Mouse (Mus musculus): Measurements from ENCODE around the gene Krt18. TPM values are rescaled to one million over a fixed set of nuclear protein-coding genes. Genes with fewer than 3 reads are reported as not detected.
A peak's percentile ranks its signal among the peaks of the same experiment; 100 is the strongest.

The Krt18 gene
- total and polyA plus RNA-seq, 2 experiments = 124 to 255 TPM

DNA sequence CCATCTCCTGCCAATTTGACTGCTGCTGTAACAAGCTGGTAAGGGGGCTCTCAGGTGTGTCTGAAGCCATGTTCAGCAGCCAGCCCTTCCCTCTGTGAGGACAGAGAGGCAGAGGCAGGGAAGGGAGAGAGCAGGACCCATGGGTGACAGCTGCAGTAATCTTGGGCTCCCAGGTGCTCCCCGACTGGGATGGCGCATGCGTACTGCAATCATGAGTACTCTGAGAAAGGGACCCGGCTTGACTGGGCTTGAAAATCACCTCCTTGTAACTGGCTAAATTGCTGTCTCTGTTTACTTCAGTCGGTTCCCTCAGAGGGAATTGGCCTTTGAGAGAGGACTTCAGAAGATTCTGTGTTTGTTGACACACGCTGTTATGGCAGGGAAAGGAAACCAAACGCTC is 14.0 kb downstream of the Krt18 start:
- Histone ChIP-seq H3K4me1 (ENCODE audit: control insufficient read depth, insufficient read depth, low read length) (no peaks in the 10 kb centered on the region), H3K79me2 (ENCODE audit: control insufficient read depth, insufficient read depth, low read length) (no peaks in the 10 kb centered on the region), H3K27me3 (ENCODE audit: control insufficient read depth, insufficient read depth, low read length) (no peaks in the 10 kb centered on the region), H3K9ac (ENCODE audit: low read depth, low read length) (no peak overlapping the region), H3K27ac (replicated peaks; ENCODE audit: insufficient read depth, low read depth, low read length) (no peak overlapping the region), H3K36me3 (ENCODE audit: control insufficient read depth, insufficient read depth, low read length) (no peaks in the 10 kb centered on the region), H3K4me3 (ENCODE audit: insufficient read depth, low read depth, low read length) (no peak overlapping the region)
- 50% methylated on average over 7 of the region's 7 CpGs for WGBS
- DNase-seq (ENCODE audit: extremely low read depth, low read depth, low spot score) = no peak
- TF ChIP-seq CTCF (IDR thresholded peaks at IDR 0.05; ENCODE audit: low read depth, low read length) = no peak
- no peak for TF ChIP-seq POLR2A (IDR thresholded peaks at IDR 0.05; ENCODE audit: extremely low read depth, insufficient read depth, low read length)

DNA sequence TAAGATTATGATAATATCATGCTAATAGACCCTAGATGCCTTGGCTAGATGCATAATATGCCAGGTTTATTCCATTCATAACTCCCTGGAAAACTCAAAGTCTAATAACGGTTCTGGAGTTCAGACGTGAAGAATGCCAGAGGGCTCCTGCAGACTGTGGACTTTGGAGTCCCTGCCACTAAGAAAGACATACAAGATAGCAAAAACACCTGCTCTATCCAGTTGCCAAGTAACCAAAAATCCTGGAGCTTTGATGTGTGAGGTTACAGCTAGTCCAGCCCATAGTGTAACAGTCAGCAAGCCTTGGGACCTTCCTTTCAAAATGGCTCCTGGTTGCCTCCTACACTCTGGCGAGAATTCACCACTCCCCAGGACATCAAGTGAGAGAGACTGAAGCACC is 16.8 kb downstream of the Krt18 start:
- Histone ChIP-seq H3K79me2 (ENCODE audit: control insufficient read depth, insufficient read depth, low read length) (no peaks in the 10 kb centered on the region), H3K36me3 (ENCODE audit: control insufficient read depth, insufficient read depth, low read length) (no peaks in the 10 kb centered on the region), H3K4me1 (ENCODE audit: control insufficient read depth, insufficient read depth, low read length) (no peaks in the 10 kb centered on the region), H3K27ac (replicated peaks; ENCODE audit: insufficient read depth, low read depth, low read length) (no peak overlapping the region), H3K4me3 (ENCODE audit: insufficient read depth, low read depth, low read length) (no peak overlapping the region), H3K9ac (ENCODE audit: low read depth, low read length) (no peak overlapping the region), H3K27me3 (ENCODE audit: control insufficient read depth, insufficient read depth, low read length) (no peaks in the 10 kb centered on the region)
- TF ChIP-seq CTCF (IDR thresholded peaks at IDR 0.05; ENCODE audit: low read depth, low read length) (no peak), POLR2A (IDR thresholded peaks at IDR 0.05; ENCODE audit: extremely low read depth, insufficient read depth, low read length) (no peak)
- no peak for DNase-seq (ENCODE audit: extremely low read depth, low read depth, low spot score)
- 83% methylated on average over 3 of the region's 3 CpGs for WGBS

DNA sequence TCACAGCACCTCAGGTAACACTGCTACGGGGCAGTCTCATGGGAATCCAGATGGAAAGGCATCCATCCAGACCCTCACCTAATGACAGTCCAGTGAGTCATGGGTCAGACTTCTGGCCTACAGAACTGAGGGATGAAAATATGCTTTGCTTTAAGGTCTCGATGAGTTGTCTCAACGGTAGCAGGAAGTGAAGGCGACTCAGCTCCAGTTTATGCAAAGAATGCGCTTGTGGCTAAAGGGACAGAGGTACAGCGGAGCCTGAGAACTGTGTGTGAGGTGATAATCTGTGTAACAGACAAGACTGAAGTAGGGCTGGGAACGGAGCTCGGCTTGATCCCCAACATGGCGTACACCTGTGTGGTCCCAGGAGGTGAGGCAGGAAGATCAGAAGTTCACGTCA is 17.7 kb downstream of the Krt18 start:
- no peaks in the 10 kb centered on the region for H3K79me2 ChIP-seq (ENCODE audit: control insufficient read depth, insufficient read depth, low read length)
- 89% methylated on average over 10 of the region's 10 CpGs for WGBS
- H3K9ac ChIP-seq (ENCODE audit: low read depth, low read length) = no peak overlapping the region
- H3K27me3 ChIP-seq (ENCODE audit: control insufficient read depth, insufficient read depth, low read length) = no peaks in the 10 kb centered on the region
- no peak overlapping the region for H3K4me3 ChIP-seq (ENCODE audit: insufficient read depth, low read depth, low read length)
- no peaks in the 10 kb centered on the region for H3K36me3 ChIP-seq (ENCODE audit: control insufficient read depth, insufficient read depth, low read length)
- TF ChIP-seq POLR2A (IDR thresholded peaks at IDR 0.05; ENCODE audit: extremely low read depth, insufficient read depth, low read length) = no peak
- no peak for TF ChIP-seq CTCF (IDR thresholded peaks at IDR 0.05; ENCODE audit: low read depth, low read length)
- no peaks in the 10 kb centered on the region for H3K4me1 ChIP-seq (ENCODE audit: control insufficient read depth, insufficient read depth, low read length)
- H3K27ac ChIP-seq (replicated peaks; ENCODE audit: insufficient read depth, low read depth, low read length) = no peak overlapping the region
- no peak for DNase-seq (ENCODE audit: extremely low read depth, low read depth, low spot score)

- TF ChIP-seq POLR2A (IDR thresholded peaks at IDR 0.05; ENCODE audit: extremely low read depth, insufficient read depth, low read length) (no peak), CTCF (IDR thresholded peaks at IDR 0.05; ENCODE audit: low read depth, low read length) (no peak)
- no peaks in the 10 kb centered on the region for H3K27me3 ChIP-seq (ENCODE audit: control insufficient read depth, insufficient read depth, low read length)
- 68% methylated on average over 6 of the region's 6 CpGs for WGBS
- H3K9ac ChIP-seq (ENCODE audit: low read depth, low read length) = no peak overlapping the region
- H3K36me3 ChIP-seq (ENCODE audit: control insufficient read depth, insufficient read depth, low read length) = no peaks in the 10 kb centered on the region
- H3K27ac ChIP-seq (replicated peaks; ENCODE audit: insufficient read depth, low read depth, low read length) = no peak overlapping the region
- DNase-seq (ENCODE audit: extremely low read depth, low read depth, low spot score) = no peak
- H3K79me2 ChIP-seq (ENCODE audit: control insufficient read depth, insufficient read depth, low read length) = no peaks in the 10 kb centered on the region
- no peak overlapping the region for H3K4me3 ChIP-seq (ENCODE audit: insufficient read depth, low read depth, low read length)
- peaks cover 2% of the 10 kb centered on the region; the same call in 1 of the 2 replicates for H3K4me1 ChIP-seq (ENCODE audit: control insufficient read depth, insufficient read depth, low read length)
These were observed 20.0 kb downstream of the Krt18 start for GRCm38 (mm10) chr15:102048006-102048405.

DNA sequence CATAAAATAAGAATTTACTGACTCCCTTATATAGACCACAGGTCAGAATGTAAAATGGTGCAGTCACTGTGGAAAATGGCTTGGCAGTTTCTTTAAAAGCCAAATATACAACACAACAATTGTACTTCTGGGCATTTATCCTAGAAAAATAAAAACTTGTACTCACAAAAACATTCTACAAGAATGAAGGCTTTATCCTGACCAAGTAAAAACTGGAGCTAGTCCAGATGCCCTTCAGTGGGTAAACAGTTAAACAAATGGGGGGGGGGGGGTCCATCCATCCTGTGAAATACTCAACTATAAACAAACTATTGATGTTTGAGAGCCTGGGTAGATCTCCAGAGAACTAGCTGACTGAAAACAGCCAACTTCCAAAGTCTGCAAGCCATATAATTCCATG is 21.9 kb downstream of the Krt18 start:
- Histone ChIP-seq H3K9ac (ENCODE audit: low read depth, low read length) (no peak overlapping the region), H3K79me2 (ENCODE audit: control insufficient read depth, insufficient read depth, low read length) (no peaks in the 10 kb centered on the region), H3K4me1 (ENCODE audit: control insufficient read depth, insufficient read depth, low read length) (peaks cover 2% of the 10 kb centered on the region; the same call in 1 of the 2 replicates), H3K4me3 (ENCODE audit: insufficient read depth, low read depth, low read length) (no peak overlapping the region), H3K27me3 (ENCODE audit: control insufficient read depth, insufficient read depth, low read length) (no peaks in the 10 kb centered on the region), H3K36me3 (ENCODE audit: control insufficient read depth, insufficient read depth, low read length) (no peaks in the 10 kb centered on the region), H3K27ac (replicated peaks; ENCODE audit: insufficient read depth, low read depth, low read length) (no peak overlapping the region)
- TF ChIP-seq POLR2A (IDR thresholded peaks at IDR 0.05; ENCODE audit: extremely low read depth, insufficient read depth, low read length) (no peak), CTCF (IDR thresholded peaks at IDR 0.05; ENCODE audit: low read depth, low read length) (no peak)
- no peak for DNase-seq (ENCODE audit: extremely low read depth, low read depth, low spot score)

- DNase-seq (ENCODE audit: extremely low read depth, low read depth, low spot score) = peak; percentile 53
- peaks cover 2% of the 10 kb centered on the region; the same call in 1 of the 2 replicates for H3K4me1 ChIP-seq (ENCODE audit: control insufficient read depth, insufficient read depth, low read length)
- H3K9ac ChIP-seq (ENCODE audit: low read depth, low read length) = peak overlapping the region; percentile 75
- peak overlapping the region; percentile 68 for H3K4me3 ChIP-seq (ENCODE audit: insufficient read depth, low read depth, low read length)
- 2% methylated on average over 31 of the region's 33 CpGs for WGBS
- H3K79me2 ChIP-seq (ENCODE audit: control insufficient read depth, insufficient read depth, low read length) = no peaks in the 10 kb centered on the region
- H3K27ac ChIP-seq (replicated peaks; ENCODE audit: insufficient read depth, low read depth, low read length) = no peak overlapping the region
- no peaks in the 10 kb centered on the region for H3K27me3 ChIP-seq (ENCODE audit: control insufficient read depth, insufficient read depth, low read length)
- TF ChIP-seq POLR2A (IDR thresholded peaks at IDR 0.05; ENCODE audit: extremely low read depth, insufficient read depth, low read length) = no peak
- peak; percentile 39 for TF ChIP-seq CTCF (IDR thresholded peaks at IDR 0.05; ENCODE audit: low read depth, low read length)
- no peaks in the 10 kb centered on the region for H3K36me3 ChIP-seq (ENCODE audit: control insufficient read depth, insufficient read depth, low read length)
These were observed 24.1 kb downstream of the Krt18 start for GRCm38 (mm10) chr15:102051920-102052683.
